Mouse (Mus musculus) layer of hippocampus, postnatal 25 days (tissue): Measurements from ENCODE around the gene Styx. TPM values are rescaled to one million over a fixed set of nuclear protein-coding genes. Genes with fewer than 3 reads are reported as not detected.

Source experiments
- DNase-seq, 2 experiments: peaks; one replicate each; pipeline ENCODE4 v3.0.0; 2022; ENCODE audit warnings: mixed read lengths in 2 of 2, low spot score in 1 of 2; ENCODE audit errors: extremely low spot score in 1 of 2
- total RNA-seq, 2 experiments: library from RNA; stranded (reverse); gene quantifications; 2 replicates each; pipeline ENCODE4 v1.2.3; 2021

Gene Styx
- 10 to 100 TPM; 15.0 to 16.8 TPM for total RNA-seq

GRCm38 (mm10) chr14:45350931-45351859 lies at the start of gene Styx:
TSS of gene Styx (plus strand) at chr14:45351093.
- DNase-seq = peak; percentile 85 to 94

- no peak for DNase-seq
Observed at GRCm38 (mm10) chr14:45303939-45304338, 47.0 kb upstream of the Styx start.

GRCm38 (mm10) chr14:45304389-45304788 lies 46.5 kb upstream of the Styx start:
- no peak for DNase-seq

GRCm38 (mm10) chr14:45305852-45306251 lies 45.0 kb upstream of the Styx start:
- DNase-seq = no peak

- DNase-seq = no peak
Observed at GRCm38 (mm10) chr14:45307630-45308328, 43.1 kb upstream of the Styx start.

- peak in 1 of 2 experiments; percentile 13 for DNase-seq
Observed at GRCm38 (mm10) chr14:45309646-45310045, 41.2 kb upstream of the Styx start.

GRCm38 (mm10) chr14:45310101-45310500 lies 40.8 kb upstream of the Styx start:
- no peak for DNase-seq

GRCm38 (mm10) chr14:45316927-45317326 lies 34.0 kb upstream of the Styx start:
- DNase-seq = no peak

- no peak for DNase-seq
Observed at GRCm38 (mm10) chr14:45317921-45318411, 32.9 kb upstream of the Styx start.

- peak; percentile 67 to 80 for DNase-seq
Observed at GRCm38 (mm10) chr14:45318426-45319236, 32.3 kb upstream of the Styx start, which contains the start of gene Ero1l. TSS of gene Ero1l (minus strand) at chr14:45318771.

GRCm38 (mm10) chr14:45319237-45319610 lies 31.7 kb upstream of the Styx start:
- no peak for DNase-seq

- DNase-seq = no peak
Observed at GRCm38 (mm10) chr14:45320111-45320510, 30.8 kb upstream of the Styx start.

- DNase-seq = no peak
Observed at GRCm38 (mm10) chr14:45321067-45321466, 29.8 kb upstream of the Styx start.

- DNase-seq = no peak
Observed at GRCm38 (mm10) chr14:45321622-45322021, 29.3 kb upstream of the Styx start.

- no peak for DNase-seq
Observed at GRCm38 (mm10) chr14:45322450-45322849, 28.4 kb upstream of the Styx start.

GRCm38 (mm10) chr14:45323320-45323719 lies 27.6 kb upstream of the Styx start:
- no peak for DNase-seq

- DNase-seq = no peak
Observed at GRCm38 (mm10) chr14:45325471-45325870, 25.4 kb upstream of the Styx start.

- no peak for DNase-seq
Observed at GRCm38 (mm10) chr14:45328072-45328713, 22.7 kb upstream of the Styx start.

GRCm38 (mm10) chr14:45329018-45329588 lies 21.8 kb upstream of the Styx start:
- DNase-seq = no peak
